Mouse (Mus musculus) Patski (cell line): ENCODE measurements around the gene Myh7. TPM values are rescaled to one million over a fixed set of nuclear protein-coding genes. Genes with fewer than 3 reads are reported as not detected.
"Not testable (repeated sequence)": the region's sequence is repeated elsewhere in the genome, so short reads cannot be mapped to it uniquely, and the experiment has no call there.

Source experiments
- ATAC-seq: fragments of 100-300 bp; one replicate; pipeline ENCODE4 v1.8.0; 2021
- CTCF ChIA-PET: fragments of 350-600 bp; sonication (Branson Sonifier 250); formaldehyde crosslinking; loops from one replicate; lab custom pipeline; 2022; ENCODE audit warnings: inconsistent platforms; lab: Charles Lee
- POLR2A ChIA-PET: fragments of 350-600 bp; sonication (Branson Sonifier 250); formaldehyde crosslinking; loops from one replicate; lab custom pipeline; 2022; ENCODE audit warnings: antibody characterized with exemption, inconsistent platforms; lab: Charles Lee
- DNase-seq: peaks from one replicate; pipeline ENCODE4 v3.0.0-alpha.2; 2011; ENCODE audit warnings: low read depth, low spot score
- H3K27me3 ChIP-seq: fragments of 371-371 bp; one replicate; pipeline ENCODE4 v1.5.1; 2021
- CTCF ChIP-seq: fragments of 100-300 bp; IDR thresholded peaks from one replicate; pipeline ENCODE4 v1.5.1; 2021
- in situ Hi-C: fragments of 300-500 bp; cut with MboI; formaldehyde crosslinking; loops from 3 replicates; pipeline ENCODE4 v1.11.1; 2018; ENCODE audit warnings: low pct_unique_long_range_greater_than_20kb, mixed read lengths
- polyA plus RNA-seq: library from polyadenylated mRNA; unstranded; gene quantifications from one replicate; pipeline ENCODE4 v1.2.3, GENCODE M21; 2021

The Myh7 gene
- polyA plus RNA-seq, 1 experiment from 2014 or later: 0.23 TPM

GRCm38 (mm10) chr14:54974068-54974791, 20.2 kb downstream of the Myh7 start:
- CTCF ChIA-PET: interaction anchor here (1.2 kb wide), 1 partner anchor 26 kb away, joined by 3 read pairs; no protein-coding TSS in a partner anchor
- ATAC-seq (no peak), DNase-seq (no peak)
- in situ Hi-C loops: no loop called here
- H3K27me3 ChIP-seq: peaks cover 11% of the 10 kb centered on the region
- POLR2A ChIA-PET: no interaction called here
- TF ChIP-seq CTCF: no peak

- CTCF ChIA-PET: interaction anchor here (1.9 kb wide), 1 partner anchor 24 kb away, joined by 6 read pairs; no protein-coding TSS in a partner anchor
- H3K27me3 ChIP-seq, POLR2A ChIA-PET, ATAC-seq, in situ Hi-C loops, DNase-seq: not testable (repeated sequence)
Observed at GRCm38 (mm10) chr14:54972786-54973185, 21.6 kb downstream of the Myh7 start.

- ATAC-seq (no peak), DNase-seq (no peak)
- ChIA-PET CTCF (no interaction called here), POLR2A (no interaction called here)
- peaks cover 18% of the 10 kb centered on the region for H3K27me3 ChIP-seq
- TF ChIP-seq CTCF: no peak
- in situ Hi-C loops: no loop called here
Observed at GRCm38 (mm10) chr14:54968344-54968743, 26.1 kb downstream of the Myh7 start.

GRCm38 (mm10) chr14:54967874-54968273, 26.6 kb downstream of the Myh7 start:
- in situ Hi-C loops: no loop called here
- ChIA-PET POLR2A (no interaction called here), CTCF (no interaction called here)
- DNase-seq (no peak), ATAC-seq (no peak)
- TF ChIP-seq CTCF: no peak
- H3K27me3 ChIP-seq: peaks cover 18% of the 10 kb centered on the region

- ATAC-seq (no peak), DNase-seq (no peak)
- H3K27me3 ChIP-seq: peaks cover 18% of the 10 kb centered on the region
- no peak for TF ChIP-seq CTCF
- POLR2A ChIA-PET: no interaction called here
- CTCF ChIA-PET: no interaction called here
- in situ Hi-C loops: no loop called here
Observed at GRCm38 (mm10) chr14:54966320-54966977, 28.0 kb downstream of the Myh7 start, which contains the start of gene Myh6. Myh6 (minus strand) TSS chr14:54966927.

GRCm38 (mm10) chr14:54965631-54966030, 28.8 kb downstream of the Myh7 start:
- in situ Hi-C loops: no loop called here

GRCm38 (mm10) chr14:54965044-54965443, 29.4 kb downstream of the Myh7 start:
- TF ChIP-seq CTCF: no peak
- ChIA-PET CTCF (no interaction called here), POLR2A (no interaction called here)
- DNase-seq (no peak), ATAC-seq (no peak)
- in situ Hi-C loops: no loop called here
- peaks cover 18% of the 10 kb centered on the region for H3K27me3 ChIP-seq

More at GRCm38 (mm10) chr14:54965631-54966030, 28.8 kb downstream of the Myh7 start:
- ChIA-PET CTCF (no interaction called here), POLR2A (no interaction called here)
- DNase-seq: no peak
- no peak for TF ChIP-seq CTCF
- peaks cover 18% of the 10 kb centered on the region for H3K27me3 ChIP-seq
- ATAC-seq: no peak

- CTCF ChIA-PET: no interaction called here
- ATAC-seq (no peak), DNase-seq (no peak)
- TF ChIP-seq CTCF: no peak
- POLR2A ChIA-PET: no interaction called here
- peaks cover 18% of the 10 kb centered on the region for H3K27me3 ChIP-seq
- in situ Hi-C loops: no loop called here
Observed at GRCm38 (mm10) chr14:54963727-54964126, 30.7 kb downstream of the Myh7 start.

GRCm38 (mm10) chr14:54962714-54963113, 31.7 kb downstream of the Myh7 start:
- in situ Hi-C loops: no loop called here
- POLR2A ChIA-PET: no interaction called here

GRCm38 (mm10) chr14:54961487-54961886, 32.9 kb downstream of the Myh7 start:
- no peak for TF ChIP-seq CTCF
- ChIA-PET POLR2A (no interaction called here), CTCF (no interaction called here)
- ATAC-seq (no peak), DNase-seq (no peak)
- in situ Hi-C loops: no loop called here
- H3K27me3 ChIP-seq: peaks cover 16% of the 10 kb centered on the region

More at GRCm38 (mm10) chr14:54962714-54963113, 31.7 kb downstream of the Myh7 start:
- DNase-seq (no peak), ATAC-seq (no peak)
- CTCF ChIA-PET: no interaction called here
- no peak for TF ChIP-seq CTCF
- peaks cover 18% of the 10 kb centered on the region for H3K27me3 ChIP-seq

GRCm38 (mm10) chr14:54960769-54961168, 33.7 kb downstream of the Myh7 start:
- POLR2A ChIA-PET: no interaction called here
- H3K27me3 ChIP-seq: peaks cover 12% of the 10 kb centered on the region
- CTCF ChIA-PET: no interaction called here
- no peak for TF ChIP-seq CTCF
- ATAC-seq: no peak
- in situ Hi-C loops: no loop called here
- DNase-seq: no peak

- CTCF ChIA-PET, ATAC-seq, DNase-seq, POLR2A ChIA-PET, H3K27me3 ChIP-seq, in situ Hi-C loops: not testable (repeated sequence)
Observed at GRCm38 (mm10) chr14:54959853-54960613, 34.4 kb downstream of the Myh7 start.
